ENCODE assay signal across 27 mouse cellular contexts in the genomic region with DNA sequence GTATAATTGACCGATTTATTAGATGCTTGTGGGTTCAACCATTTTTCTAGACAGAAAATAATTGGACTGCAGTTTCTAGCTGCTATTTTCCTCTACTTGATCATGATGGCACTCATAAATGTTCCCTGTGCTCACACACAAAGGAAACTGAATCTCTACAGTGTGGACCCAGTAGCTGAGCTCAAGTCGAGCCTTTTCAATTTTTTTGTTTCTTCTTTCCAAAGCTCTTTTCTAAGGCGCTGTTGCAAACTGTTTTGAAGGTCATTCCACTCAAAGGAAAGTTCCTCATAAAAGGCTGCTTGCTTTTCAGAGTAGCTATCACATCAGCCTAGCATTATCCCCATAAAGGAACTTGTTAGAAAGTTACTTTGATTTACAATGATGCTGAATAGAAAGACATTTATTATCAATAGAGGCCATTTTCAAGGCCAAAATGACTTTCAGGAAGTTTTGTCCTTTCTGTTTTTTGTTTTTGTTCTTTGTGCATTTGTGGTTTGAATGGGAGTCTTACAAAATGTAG.
A peak's percentile ranks its signal among the peaks of the same experiment; 100 is the strongest.
DNase-seq lines count a peak whose midpoint lies in the region; ATAC-seq and TF ChIP-seq lines count a peak whose summit lies in the region.
"Had no signal": no experiment of that assay in that cellular context is flagged by ENCODE, and none has a peak within 500 bp of the region (broad histone marks: within the 10 kb centered on the region; RNA-seq: fewer than 3 reads in every experiment).

No protein-coding gene starts in this region.

- H3K4me1 ChIP-seq in hindbrain, embryonic 15.5 days (replicated peaks): no peaks in the 10 kb centered on the region
- no peaks in the 10 kb centered on the region for H3K4me1 ChIP-seq in hindbrain, embryonic 11.5 days (replicated peaks; ENCODE audit: control insufficient read depth, insufficient read depth, low read length)
- no peaks in the 10 kb centered on the region for H3K4me1 ChIP-seq in midbrain, postnatal 0 days (ENCODE audit: insufficient read depth, low read length)
- 0 out of 2 replicates have a peak, but pooled peaks cover 8% of the 10 kb centered on the region for H3K4me1 ChIP-seq in midbrain, embryonic 10.5 days
- H3K4me1 ChIP-seq in neural tube, embryonic 15.5 days: peaks cover 10% of the 10 kb centered on the region; the same call in 1 of the 2 replicates
- H3K4me1 ChIP-seq: forebrain, embryonic 13.5 days; heart, embryonic 12.5 days; intestine, embryonic 15.5 days had no signal

- no peak overlapping the region for H3K4me2 ChIP-seq in hindbrain, embryonic 15.5 days
- H3K4me2 ChIP-seq in hindbrain, embryonic 11.5 days (replicated peaks; ENCODE audit: low read depth, low read length): no peak overlapping the region
- no peak overlapping the region for H3K4me2 ChIP-seq in midbrain, postnatal 0 days (ENCODE audit: low read depth, low read length, poor library complexity, severe bottlenecking)
- no peak overlapping the region for H3K4me2 ChIP-seq in neural tube, embryonic 15.5 days
- H3K4me2 ChIP-seq: forebrain, embryonic 13.5 days; heart, embryonic 12.5 days; intestine, embryonic 15.5 days had no signal

- no peak overlapping the region for H3K4me3 ChIP-seq in hindbrain, embryonic 15.5 days
- H3K4me3 ChIP-seq in hindbrain, embryonic 11.5 days (ENCODE audit: low read depth, low read length): no peak overlapping the region
- H3K4me3 ChIP-seq in midbrain, postnatal 0 days (ENCODE audit: low read depth, low read length): no peak overlapping the region
- no peak overlapping the region for H3K4me3 ChIP-seq in midbrain, embryonic 10.5 days
- H3K4me3 ChIP-seq in neural tube, embryonic 15.5 days (replicated peaks): no peak overlapping the region
- H3K4me3 ChIP-seq: forebrain, embryonic 13.5 days; gastrocnemius, adult 2 months; heart, adult 2 months; heart, embryonic 12.5 days; intestine, embryonic 15.5 days had no signal

- peak; percentile 23; the same call in 1 of the 2 replicates for ATAC-seq in hindbrain, embryonic 15.5 days (ENCODE audit: low FRiP score, low read depth)
- ATAC-seq in hindbrain, embryonic 11.5 days (ENCODE audit: low FRiP score): no peak
- no peak for ATAC-seq in midbrain, postnatal 0 days (ENCODE audit: low FRiP score)
- ATAC-seq in neural tube, embryonic 15.5 days (ENCODE audit: low FRiP score): peak; percentile 36; the same call in 1 of the 2 replicates
- ATAC-seq: forebrain, embryonic 13.5 days; intestine, embryonic 15.5 days had no signal

- 59% methylated on average over 3 of the region's 3 CpGs for WGBS in hindbrain, embryonic 15.5 days
- WGBS in hindbrain, embryonic 11.5 days: 74% methylated on average over 3 of the region's 3 CpGs
- 56% methylated on average over 3 of the region's 3 CpGs for WGBS in midbrain, postnatal 0 days
- 75% methylated on average over 3 of the region's 3 CpGs for WGBS in midbrain, embryonic 10.5 days
- 26% methylated on average over 3 of the region's 3 CpGs for WGBS in neural tube, embryonic 15.5 days

- no peak for TF ChIP-seq CTCF in midbrain, postnatal 0 days (IDR thresholded peaks at IDR 0.05)

- H3K27me3 ChIP-seq in hindbrain, embryonic 15.5 days: no peaks in the 10 kb centered on the region
- H3K27me3 ChIP-seq in hindbrain, embryonic 11.5 days (ENCODE audit: control insufficient read depth, insufficient read depth, low read length): no peaks in the 10 kb centered on the region
- no peaks in the 10 kb centered on the region for H3K27me3 ChIP-seq in midbrain, postnatal 0 days (ENCODE audit: insufficient read depth, low read length)
- H3K27me3 ChIP-seq in midbrain, embryonic 10.5 days (ENCODE audit: low read depth, poor library complexity, severe bottlenecking): no peaks in the 10 kb centered on the region
- H3K27me3 ChIP-seq in neural tube, embryonic 15.5 days (replicated peaks): no peaks in the 10 kb centered on the region
- H3K27me3 ChIP-seq: CH12.LX; forebrain, embryonic 13.5 days; heart, embryonic 12.5 days; intestine, embryonic 15.5 days had no signal

- no peaks in the 10 kb centered on the region for H3K36me3 ChIP-seq in hindbrain, embryonic 15.5 days
- no peaks in the 10 kb centered on the region for H3K36me3 ChIP-seq in hindbrain, embryonic 11.5 days (ENCODE audit: control insufficient read depth, insufficient read depth, low read length)
- H3K36me3 ChIP-seq in midbrain, postnatal 0 days (ENCODE audit: insufficient read depth, low read length): no peaks in the 10 kb centered on the region
- H3K36me3 ChIP-seq in midbrain, embryonic 10.5 days: no peaks in the 10 kb centered on the region
- H3K36me3 ChIP-seq in neural tube, embryonic 15.5 days: no peaks in the 10 kb centered on the region
- H3K36me3 ChIP-seq: G1E; heart, embryonic 12.5 days; intestine, embryonic 15.5 days had no signal

- DNase-seq in hindbrain, embryonic 11.5 days (ENCODE audit: low spot score): no peak
- peak; percentile 6 for DNase-seq in midbrain, postnatal 0 days (ENCODE audit: low spot score)
- no peak for DNase-seq in midbrain, embryonic 10.5 days (ENCODE audit: low spot score)
- peak; percentile 5 for DNase-seq in brain, adult 2 months (ENCODE audit: low read depth, low spot score)
- no peak for DNase-seq in layer of hippocampus, adult 18-20 months (ENCODE audit: low spot score in 2 of 2)
- DNase-seq: adrenal gland, postnatal 14 days; B cell, adult 2 months; cerebellum, adult 18-20 months; cerebellum, postnatal 14 days; gastrocnemius, adult 2 months; heart, adult 2 months; kidney, adult 2 months; kidney, postnatal 10 days; liver; lung, adult 2 months; lung, postnatal 10 days; thymus, adult 2 months; thymus, postnatal 36 days had no signal

- no peaks in the 10 kb centered on the region for H3K9me3 ChIP-seq in hindbrain, embryonic 15.5 days
- no peaks in the 10 kb centered on the region for H3K9me3 ChIP-seq in hindbrain, embryonic 11.5 days (ENCODE audit: control insufficient read depth, low read length)
- no peaks in the 10 kb centered on the region for H3K9me3 ChIP-seq in midbrain, postnatal 0 days (ENCODE audit: low read length)
- H3K9me3 ChIP-seq in midbrain, embryonic 10.5 days (replicated peaks): no peaks in the 10 kb centered on the region
- no peaks in the 10 kb centered on the region for H3K9me3 ChIP-seq in neural tube, embryonic 15.5 days (replicated peaks)
- H3K9me3 ChIP-seq: forebrain, embryonic 13.5 days; heart, embryonic 12.5 days; intestine, embryonic 15.5 days had no signal

- H3K27ac ChIP-seq in hindbrain, embryonic 15.5 days (replicated peaks): no peak overlapping the region
- no peak overlapping the region for H3K27ac ChIP-seq in hindbrain, embryonic 11.5 days (ENCODE audit: low read depth, low read length)
- H3K27ac ChIP-seq in midbrain, postnatal 0 days (ENCODE audit: low read depth, low read length): no peak overlapping the region
- no peak overlapping the region for H3K27ac ChIP-seq in midbrain, embryonic 10.5 days (replicated peaks)
- peak overlapping the region; percentile 45; the same call in 1 of the 2 replicates for H3K27ac ChIP-seq in neural tube, embryonic 15.5 days (replicated peaks)
- H3K27ac ChIP-seq: forebrain, embryonic 13.5 days; gastrocnemius, adult 2 months; heart, adult 2 months; intestine, embryonic 15.5 days; liver, embryonic 14.5 days; macrophage had no signal

- no peak overlapping the region for H3K9ac ChIP-seq in hindbrain, embryonic 15.5 days
- no peak overlapping the region for H3K9ac ChIP-seq in hindbrain, embryonic 11.5 days (ENCODE audit: low read depth, low read length)
- no peak overlapping the region for H3K9ac ChIP-seq in midbrain, postnatal 0 days (replicated peaks; ENCODE audit: low read length, poor library complexity, severe bottlenecking)
- H3K9ac ChIP-seq in neural tube, embryonic 15.5 days (replicated peaks): no peak overlapping the region
- H3K9ac ChIP-seq: forebrain, embryonic 13.5 days; heart, embryonic 12.5 days; intestine, embryonic 15.5 days; liver, embryonic 14.5 days had no signal

Comparison
In these comparisons a context has a peak if more than half of its experiments do, and no peak if none do; other contexts are left out.
1. ATAC-seq: peak in hindbrain, embryonic 15.5 days (single experiment) and neural tube, embryonic 15.5 days (single experiment); none in hindbrain, embryonic 11.5 days (single experiment) and midbrain, postnatal 0 days (single experiment).
2. DNase-seq: peak in midbrain, postnatal 0 days (single experiment) and brain, adult 2 months (single experiment); none in hindbrain, embryonic 11.5 days (single experiment), midbrain, embryonic 10.5 days (single experiment) and layer of hippocampus, adult 18-20 months (0 of 2).